Mouse (Mus musculus): Measurements from ENCODE around the gene Tchh.
"Not testable (repeated sequence)": the region's sequence is repeated elsewhere in the genome, so short reads cannot be mapped to it uniquely, and the experiment has no call there.

Gene Tchh

GRCm38 (mm10) chr3:93442030-93442429, at the start of gene Tchh:
Gene Tchh, plus strand, starts transcription at chr3:93442330.
- in situ Hi-C loops (cut with MboI, MseI), result no loop called here

GRCm38 (mm10) chr3:93393366-93393765, 48.8 kb upstream of the Tchh start, which contains the start of gene Rptn:
Gene Rptn, plus strand, starts transcription at chr3:93393699.
- in situ Hi-C loops (cut with MboI, MseI), result no loop called here

GRCm38 (mm10) chr3:93403936-93404335, 38.2 kb upstream of the Tchh start:
- in situ Hi-C loops (cut with MboI, MseI), result no loop called here

- in situ Hi-C loops (cut with MboI, MseI), result no loop called here
These were observed 35.1 kb upstream of the Tchh start for GRCm38 (mm10) chr3:93406992-93407391.

GRCm38 (mm10) chr3:93411905-93412304, 30.2 kb upstream of the Tchh start:
- in situ Hi-C loops (cut with MboI, MseI), result no loop called here

- in situ Hi-C loops (cut with MboI, MseI), result no loop called here
These were observed 10.5 kb upstream of the Tchh start for GRCm38 (mm10) chr3:93431673-93432072.

- in situ Hi-C loops (cut with MboI, MseI), result no loop called here
These were observed 1.5 kb downstream of the Tchh start for GRCm38 (mm10) chr3:93443501-93444101.

- in situ Hi-C loops (cut with MboI, MseI), result no loop called here
These were observed 2.4 kb downstream of the Tchh start for GRCm38 (mm10) chr3:93444343-93445164.

GRCm38 (mm10) chr3:93445165-93445705, 3.1 kb downstream of the Tchh start:
- in situ Hi-C loops (cut with MboI, MseI), result no loop called here

- in situ Hi-C loops (cut with MboI, MseI), result no loop called here
These were observed 4.1 kb downstream of the Tchh start for GRCm38 (mm10) chr3:93446128-93446755.

- in situ Hi-C loops (cut with MboI, MseI), result not testable (repeated sequence)
These were observed 4.6 kb downstream of the Tchh start for GRCm38 (mm10) chr3:93446756-93447137.

GRCm38 (mm10) chr3:93447138-93447841, 5.2 kb downstream of the Tchh start:
- in situ Hi-C loops (cut with MboI, MseI), result no loop called here

GRCm38 (mm10) chr3:93466556-93466955, 24.4 kb downstream of the Tchh start:
- in situ Hi-C loops (cut with MboI, MseI), result no loop called here

GRCm38 (mm10) chr3:93467130-93467529, 25.0 kb downstream of the Tchh start:
- in situ Hi-C loops (cut with MboI, MseI), result no loop called here

GRCm38 (mm10) chr3:93468561-93468960, 26.4 kb downstream of the Tchh start, which contains the start of gene Tchhl1:
Gene Tchhl1, plus strand, starts transcription at chr3:93468754.
- in situ Hi-C loops (cut with MboI, MseI), result no loop called here

GRCm38 (mm10) chr3:93469629-93470028, 27.5 kb downstream of the Tchh start:
- in situ Hi-C loops (cut with MboI, MseI), result loop anchor here (5.0 to 10.0 kb wide), 2 partner anchors 322 to 345 kb away; no protein-coding TSS in a partner anchor

- in situ Hi-C loops (cut with MboI, MseI), result no loop called here
These were observed 37.9 kb downstream of the Tchh start for GRCm38 (mm10) chr3:93480053-93480452.

GRCm38 (mm10) chr3:93481982-93482616, 40.0 kb downstream of the Tchh start:
- in situ Hi-C loops (cut with MboI, MseI), result no loop called here

GRCm38 (mm10) chr3:93485611-93486010, 43.5 kb downstream of the Tchh start:
- in situ Hi-C loops (cut with MboI, MseI), result no loop called here

- in situ Hi-C loops (cut with MboI, MseI), result no loop called here
These were observed 46.4 kb downstream of the Tchh start for GRCm38 (mm10) chr3:93488541-93488940.

GRCm38 (mm10) chr3:93492176-93492575, 50.0 kb downstream of the Tchh start:
- in situ Hi-C loops (cut with MboI, MseI), result no loop called here
